Mouse (Mus musculus): ENCODE results near the gene Gm7137. TPM values are rescaled to one million over a fixed set of nuclear protein-coding genes. Genes with fewer than 3 reads are reported as not detected.
A peak's percentile ranks its signal among the peaks of the same experiment; 100 is the strongest.
"Not testable (repeated sequence)": the region's sequence is repeated elsewhere in the genome, so short reads cannot be mapped to it uniquely, and the experiment has no call there.

The Gm7137 gene
- polyA plus RNA-seq (2012; rRNA removed): not detected in 2 replicates

DNA sequence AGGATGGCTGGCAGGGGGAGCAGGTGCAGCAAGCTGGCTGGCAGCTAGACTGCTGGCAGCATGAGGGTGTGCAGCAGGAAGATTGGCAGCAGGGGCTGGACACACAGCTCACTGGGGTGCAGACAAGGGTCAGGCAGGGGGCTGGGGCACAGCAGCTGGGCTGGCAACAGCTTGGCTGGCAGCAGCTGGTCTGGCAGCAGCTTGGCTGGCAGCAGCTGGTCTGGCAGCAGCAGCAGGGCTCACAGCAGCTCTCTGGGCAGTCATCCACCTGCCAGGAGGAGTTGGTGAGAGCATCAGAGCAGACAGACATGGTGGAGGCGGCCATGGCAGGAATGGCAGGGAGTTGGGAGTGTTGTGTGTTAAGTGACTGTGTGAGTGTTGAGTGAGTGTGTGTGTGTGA lies at the start of gene Gm7137:
TSS of gene Gm7137 (minus strand) at position 325 of the 400 bp plus-strand sequence.
- not testable (repeated sequence) for H3K27ac ChIP-seq (ENCODE audit: control insufficient read depth, insufficient read depth, low read depth, low read length); H3K36me3 ChIP-seq (ENCODE audit: control insufficient read depth, insufficient read depth, low read length); H3K27me3 ChIP-seq (ENCODE audit: control insufficient read depth, insufficient read depth, low read length); H3K4me1 ChIP-seq (ENCODE audit: control insufficient read depth, insufficient read depth, low read length); H3K4me3 ChIP-seq (ENCODE audit: control insufficient read depth, low read depth, low read length)

DNA sequence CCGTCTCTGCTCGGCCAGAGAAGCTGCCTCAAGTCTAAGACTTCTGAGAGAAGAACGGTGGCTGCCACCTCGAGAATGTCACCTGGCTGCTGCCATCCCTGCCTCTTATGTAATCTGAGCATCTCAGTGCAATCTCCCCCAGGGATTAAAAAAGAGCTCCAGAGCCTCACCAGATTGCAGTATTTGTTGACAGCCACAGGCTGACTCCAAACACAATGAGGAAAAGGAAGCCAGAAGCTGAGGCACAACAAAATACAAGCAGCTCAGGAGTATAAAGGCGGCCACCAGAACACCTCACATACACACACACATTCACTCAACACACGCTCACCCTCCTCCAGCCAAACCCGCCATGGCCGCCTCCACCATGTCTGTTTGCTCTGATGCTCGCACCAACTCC lies 47.6 kb upstream of the Gm7137 start, which contains the start of gene Krtap10-10:
TSS of gene Krtap10-10 (plus strand) at position 301 of the 400 bp plus-strand sequence.
- Histone ChIP-seq H3K4me3 (ENCODE audit: control insufficient read depth, low read depth, low read length) (no peak within 1 kb of the TSS), H3K36me3 (ENCODE audit: control insufficient read depth, insufficient read depth, low read length) (no peaks in the 10 kb centered on the region), H3K27me3 (ENCODE audit: control insufficient read depth, insufficient read depth, low read length) (no peaks in the 10 kb centered on the region), H3K27ac (ENCODE audit: control insufficient read depth, insufficient read depth, low read depth, low read length) (no peak within 1 kb of the TSS), H3K4me1 (ENCODE audit: control insufficient read depth, insufficient read depth, low read length) (no peaks in the 10 kb centered on the region)
- TF ChIP-seq POLR2A (IDR thresholded peaks at IDR 0.05; ENCODE audit: control insufficient read depth, low read depth, low read length) (no peak), CTCF (IDR thresholded peaks at IDR 0.05; ENCODE audit: control insufficient read depth, insufficient read depth, insufficient replicate concordance, low read depth, low read length) (no peak)

DNA sequence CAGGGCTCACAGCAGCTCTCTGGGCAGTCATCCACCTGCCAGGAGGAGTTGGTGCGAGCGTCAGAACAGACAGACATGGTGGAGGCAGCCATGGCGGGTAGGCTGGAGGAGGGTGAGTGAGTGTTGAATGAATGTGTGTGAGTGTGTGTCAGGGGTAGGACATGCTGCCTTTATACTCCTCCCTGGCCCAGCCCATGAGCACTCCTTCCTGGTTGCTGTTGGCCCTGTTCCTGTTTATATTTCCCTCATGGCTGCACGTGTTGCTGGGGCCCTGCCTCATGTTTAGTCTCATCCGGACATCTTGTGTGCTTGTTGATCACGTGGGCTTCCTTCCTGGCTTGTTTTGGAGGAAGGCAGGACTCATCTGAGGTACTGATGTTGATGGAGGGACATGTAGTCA lies 39.0 kb upstream of the Gm7137 start, which contains the start of gene Krtap10-4:
TSS of gene Krtap10-4 (minus strand) at position 145 of the 400 bp plus-strand sequence.
- Histone ChIP-seq H3K4me1 (ENCODE audit: control insufficient read depth, insufficient read depth, low read length) (no peaks in the 10 kb centered on the region), H3K27ac (ENCODE audit: control insufficient read depth, insufficient read depth, low read depth, low read length) (no peak within 1 kb of the TSS), H3K4me3 (ENCODE audit: control insufficient read depth, low read depth, low read length) (no peak within 1 kb of the TSS), H3K36me3 (ENCODE audit: control insufficient read depth, insufficient read depth, low read length) (no peaks in the 10 kb centered on the region), H3K27me3 (ENCODE audit: control insufficient read depth, insufficient read depth, low read length) (no peaks in the 10 kb centered on the region)
- TF ChIP-seq POLR2A (IDR thresholded peaks at IDR 0.05; ENCODE audit: control insufficient read depth, low read depth, low read length) (no peak), CTCF (IDR thresholded peaks at IDR 0.05; ENCODE audit: control insufficient read depth, insufficient read depth, insufficient replicate concordance, low read depth, low read length) (no peak)

DNA sequence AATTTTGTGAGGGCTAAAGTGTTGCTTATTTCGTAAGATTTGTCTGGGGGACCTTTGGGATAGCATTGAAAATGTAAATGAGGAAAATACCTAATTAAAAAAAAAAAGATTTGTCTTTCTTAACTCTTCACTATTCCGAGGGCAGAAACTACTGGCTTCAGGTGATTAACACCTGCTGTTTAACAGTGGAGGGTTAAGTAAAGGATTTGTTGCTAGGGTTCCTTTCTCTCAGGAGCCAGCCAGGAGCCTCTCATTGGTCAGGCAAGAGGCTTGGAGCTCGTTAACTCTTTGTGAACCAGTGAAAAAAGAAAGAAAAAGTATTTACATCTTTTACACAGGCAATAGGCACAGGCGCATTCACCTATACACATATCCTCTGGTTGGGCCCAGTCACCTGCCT lies 31.2 kb upstream of the Gm7137 start:
- no peaks in the 10 kb centered on the region for H3K4me1 ChIP-seq (ENCODE audit: control insufficient read depth, insufficient read depth, low read length)
- H3K4me3 ChIP-seq (ENCODE audit: control insufficient read depth, low read depth, low read length): no peak overlapping the region
- H3K27ac ChIP-seq (ENCODE audit: control insufficient read depth, insufficient read depth, low read depth, low read length): no peak overlapping the region
- no peaks in the 10 kb centered on the region for H3K27me3 ChIP-seq (ENCODE audit: control insufficient read depth, insufficient read depth, low read length)
- no peaks in the 10 kb centered on the region for H3K36me3 ChIP-seq (ENCODE audit: control insufficient read depth, insufficient read depth, low read length)
- no peak for TF ChIP-seq CTCF (IDR thresholded peaks at IDR 0.05; ENCODE audit: control insufficient read depth, insufficient read depth, insufficient replicate concordance, low read depth, low read length)
- TF ChIP-seq POLR2A (IDR thresholded peaks at IDR 0.05; ENCODE audit: control insufficient read depth, low read depth, low read length): no peak

DNA sequence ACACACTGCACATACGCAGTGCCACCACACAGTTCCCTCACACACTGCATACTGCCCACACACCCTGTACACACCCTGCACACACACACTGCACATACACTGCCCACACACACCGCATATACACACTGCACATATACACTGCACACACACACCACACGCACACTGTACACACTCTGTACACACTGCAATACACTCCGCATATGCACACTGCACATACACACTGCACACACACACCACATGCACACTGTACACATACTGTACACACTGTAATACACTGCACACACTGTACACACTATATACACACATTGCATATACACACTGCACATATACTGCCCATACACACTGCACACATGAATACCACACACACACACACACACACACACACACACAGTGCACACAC lies 30.5 kb upstream of the Gm7137 start:
- TF ChIP-seq CTCF (IDR thresholded peaks at IDR 0.05; ENCODE audit: control insufficient read depth, insufficient read depth, insufficient replicate concordance, low read depth, low read length): no peak
- TF ChIP-seq POLR2A (IDR thresholded peaks at IDR 0.05; ENCODE audit: control insufficient read depth, low read depth, low read length): no peak
- H3K4me3 ChIP-seq (ENCODE audit: control insufficient read depth, low read depth, low read length): no peak overlapping the region
- H3K4me1 ChIP-seq (ENCODE audit: control insufficient read depth, insufficient read depth, low read length): no peaks in the 10 kb centered on the region
- no peaks in the 10 kb centered on the region for H3K36me3 ChIP-seq (ENCODE audit: control insufficient read depth, insufficient read depth, low read length)
- H3K27ac ChIP-seq (ENCODE audit: control insufficient read depth, insufficient read depth, low read depth, low read length): no peak overlapping the region
- H3K27me3 ChIP-seq (ENCODE audit: control insufficient read depth, insufficient read depth, low read length): no peaks in the 10 kb centered on the region

DNA sequence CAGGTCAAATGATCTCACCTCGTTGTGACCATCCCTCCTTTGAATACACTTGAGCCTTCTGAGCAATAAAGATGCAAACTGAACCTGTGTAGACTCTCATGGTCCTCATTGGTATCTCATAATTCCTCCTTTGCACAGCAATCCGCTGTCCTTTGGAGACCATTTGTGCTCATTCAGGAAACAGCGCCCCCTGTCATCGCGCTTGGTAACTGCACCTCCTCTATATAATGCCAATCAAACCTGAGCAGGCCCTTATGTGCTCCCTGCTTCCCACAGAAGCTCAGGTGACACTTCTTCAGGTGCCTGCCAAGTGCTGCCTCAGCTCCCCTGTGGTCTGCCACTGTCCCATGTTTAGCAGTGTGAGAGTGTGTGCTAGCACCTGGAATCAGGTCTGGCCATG lies 27.5 kb upstream of the Gm7137 start:
- TF ChIP-seq CTCF (IDR thresholded peaks at IDR 0.05; ENCODE audit: control insufficient read depth, insufficient read depth, insufficient replicate concordance, low read depth, low read length) (peak; percentile 78; the same call in 1 of the 2 replicates), POLR2A (IDR thresholded peaks at IDR 0.05; ENCODE audit: control insufficient read depth, low read depth, low read length) (no peak)
- H3K27ac ChIP-seq (ENCODE audit: control insufficient read depth, insufficient read depth, low read depth, low read length): no peak overlapping the region
- H3K36me3 ChIP-seq (ENCODE audit: control insufficient read depth, insufficient read depth, low read length): no peaks in the 10 kb centered on the region
- H3K27me3 ChIP-seq (ENCODE audit: control insufficient read depth, insufficient read depth, low read length): no peaks in the 10 kb centered on the region
- H3K4me3 ChIP-seq (ENCODE audit: control insufficient read depth, low read depth, low read length): no peak overlapping the region
- H3K4me1 ChIP-seq (ENCODE audit: control insufficient read depth, insufficient read depth, low read length): no peaks in the 10 kb centered on the region

DNA sequence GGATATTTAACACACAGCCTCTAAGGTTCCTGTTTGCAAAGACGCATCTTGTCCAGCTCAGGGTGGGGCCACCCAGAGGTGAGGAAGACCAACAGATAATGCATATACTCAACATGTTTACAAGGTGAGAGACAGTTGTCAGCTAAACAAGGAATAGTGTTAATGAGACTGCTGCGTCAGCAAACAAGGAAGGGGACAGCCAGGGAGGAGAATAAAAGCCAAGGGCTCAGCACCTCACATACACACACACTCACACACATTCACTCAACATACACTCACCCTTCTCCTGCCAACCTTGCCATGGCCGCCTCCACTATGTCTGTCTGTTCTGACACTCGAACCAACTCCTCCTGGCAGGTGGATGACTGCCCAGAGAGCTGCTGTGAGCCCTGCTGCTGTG lies 26.4 kb upstream of the Gm7137 start, which contains the start of gene Gm2696:
TSS of gene Gm2696 (plus strand) at position 301 of the 400 bp plus-strand sequence.
- Histone ChIP-seq H3K27ac (ENCODE audit: control insufficient read depth, insufficient read depth, low read depth, low read length) (no peak within 1 kb of the TSS), H3K36me3 (ENCODE audit: control insufficient read depth, insufficient read depth, low read length) (no peaks in the 10 kb centered on the region), H3K4me1 (ENCODE audit: control insufficient read depth, insufficient read depth, low read length) (no peaks in the 10 kb centered on the region), H3K27me3 (ENCODE audit: control insufficient read depth, insufficient read depth, low read length) (no peaks in the 10 kb centered on the region), H3K4me3 (ENCODE audit: control insufficient read depth, low read depth, low read length) (no peak within 1 kb of the TSS)
- no peak for TF ChIP-seq CTCF (IDR thresholded peaks at IDR 0.05; ENCODE audit: control insufficient read depth, insufficient read depth, insufficient replicate concordance, low read depth, low read length)
- no peak for TF ChIP-seq POLR2A (IDR thresholded peaks at IDR 0.05; ENCODE audit: control insufficient read depth, low read depth, low read length)

DNA sequence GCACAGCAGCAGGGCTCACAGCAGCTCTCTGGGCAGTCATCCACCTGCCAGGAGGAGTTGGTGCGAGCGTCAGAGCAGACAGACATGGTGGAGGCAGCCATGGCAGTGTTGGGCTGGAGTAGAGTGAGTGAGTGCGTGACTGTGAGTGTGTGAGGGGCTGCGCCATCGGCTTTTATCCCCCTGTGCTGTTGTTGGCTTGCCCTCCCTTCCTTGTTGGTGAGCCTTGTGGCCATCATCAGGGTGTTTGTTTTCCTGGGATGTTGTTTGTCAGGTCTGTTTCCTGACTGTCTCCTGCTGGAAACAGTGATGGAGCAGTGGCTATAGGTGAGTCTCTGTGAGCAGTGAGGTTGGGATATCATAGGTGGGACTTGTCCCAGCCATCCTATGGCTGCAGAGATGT lies 23.7 kb upstream of the Gm7137 start, which contains the start of gene Gm9507:
TSS of gene Gm9507 (minus strand) at position 101 of the 400 bp plus-strand sequence.
- Histone ChIP-seq H3K4me1 (ENCODE audit: control insufficient read depth, insufficient read depth, low read length) (no peaks in the 10 kb centered on the region), H3K36me3 (ENCODE audit: control insufficient read depth, insufficient read depth, low read length) (no peaks in the 10 kb centered on the region), H3K27ac (ENCODE audit: control insufficient read depth, insufficient read depth, low read depth, low read length) (no peak within 1 kb of the TSS), H3K27me3 (ENCODE audit: control insufficient read depth, insufficient read depth, low read length) (no peaks in the 10 kb centered on the region), H3K4me3 (ENCODE audit: control insufficient read depth, low read depth, low read length) (no peak within 1 kb of the TSS)
- TF ChIP-seq CTCF (IDR thresholded peaks at IDR 0.05; ENCODE audit: control insufficient read depth, insufficient read depth, insufficient replicate concordance, low read depth, low read length): no peak
- no peak for TF ChIP-seq POLR2A (IDR thresholded peaks at IDR 0.05; ENCODE audit: control insufficient read depth, low read depth, low read length)

All from testis, adult 2 months (tissue).